Mouse (Mus musculus): ENCODE results near the gene Sec22a. TPM values are rescaled to one million over a fixed set of nuclear protein-coding genes. Genes with fewer than 3 reads are reported as not detected.
A peak's percentile ranks its signal among the peaks of the same experiment; 100 is the strongest.

The Sec22a gene
- polyA plus RNA-seq, 1 experiment from 2014 or later, result 12.6 TPM

DNA sequence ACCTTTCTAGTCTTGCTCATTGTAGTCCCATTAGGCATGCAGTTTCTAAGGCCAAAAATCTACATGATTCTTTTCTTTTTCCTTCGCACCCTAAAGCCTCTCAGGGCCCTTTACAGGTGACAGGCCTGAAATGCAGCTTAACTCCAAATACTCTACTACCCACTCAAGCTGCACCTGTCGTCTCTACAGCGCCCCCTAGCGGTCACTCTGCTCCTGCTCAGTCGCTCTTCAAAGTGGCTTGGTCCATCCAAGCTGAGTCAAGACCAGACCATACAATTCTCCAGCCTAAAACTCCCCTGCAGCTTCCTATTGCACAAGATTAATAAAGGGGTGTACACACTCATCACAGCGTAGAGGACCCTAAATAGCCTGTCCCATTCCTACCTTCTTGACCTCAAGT, 3.1 kb downstream of the Sec22a start:
- no peaks in the 10 kb centered on the region for H3K9me3 ChIP-seq (ENCODE audit: low read length)
- TF ChIP-seq CTCF (IDR thresholded peaks at IDR 0.05; ENCODE audit: low read depth) (peak; percentile 86), EP300 (IDR thresholded peaks at IDR 0.05; ENCODE audit: low read depth) (no peak)
- H3K27me3 ChIP-seq (ENCODE audit: insufficient read depth, low read length), result no peaks in the 10 kb centered on the region
- H3K4me2 ChIP-seq (ENCODE audit: low read depth, low read length), result no peak overlapping the region
- no peak overlapping the region for H3K27ac ChIP-seq (ENCODE audit: low read depth)
- H3K9ac ChIP-seq (replicated peaks), result no peak overlapping the region
- no peak overlapping the region for H3K4me3 ChIP-seq (ENCODE audit: low read depth, low read length)
- no peaks in the 10 kb centered on the region; the same call in 1 of the 2 replicates for H3K36me3 ChIP-seq (replicated peaks; ENCODE audit: insufficient read depth, low read length)
- no peak for ATAC-seq
- 29% methylated on average over 6 of the region's 6 CpGs for WGBS (ENCODE audit: insufficient replicate concordance)
- peaks cover 8% of the 10 kb centered on the region for H3K4me1 ChIP-seq (ENCODE audit: insufficient read depth)
- peak; percentile 80 for DNase-seq

- H3K36me3 ChIP-seq (replicated peaks; ENCODE audit: insufficient read depth, low read length), result peaks cover 5% of the 10 kb centered on the region; the same call in 1 of the 2 replicates
- no peak overlapping the region for H3K4me3 ChIP-seq (ENCODE audit: low read depth, low read length)
- TF ChIP-seq EP300 (IDR thresholded peaks at IDR 0.05; ENCODE audit: low read depth) (no peak), CTCF (IDR thresholded peaks at IDR 0.05; ENCODE audit: low read depth) (no peak)
- ATAC-seq, result no peak
- 62% methylated on average over 1 of the region's 1 CpGs for WGBS (ENCODE audit: insufficient replicate concordance)
- H3K9me3 ChIP-seq (ENCODE audit: low read length), result no peaks in the 10 kb centered on the region
- H3K4me2 ChIP-seq (ENCODE audit: low read depth, low read length), result no peak overlapping the region
- H3K4me1 ChIP-seq (ENCODE audit: insufficient read depth), result no peaks in the 10 kb centered on the region
- no peak overlapping the region for H3K27ac ChIP-seq (ENCODE audit: low read depth)
- H3K9ac ChIP-seq (replicated peaks), result no peak overlapping the region
- no peaks in the 10 kb centered on the region for H3K27me3 ChIP-seq (ENCODE audit: insufficient read depth, low read length)
- DNase-seq, result no peak
Measured at GRCm38 (mm10) chr16:35357449-35357848, 6.3 kb downstream of the Sec22a start.

DNA sequence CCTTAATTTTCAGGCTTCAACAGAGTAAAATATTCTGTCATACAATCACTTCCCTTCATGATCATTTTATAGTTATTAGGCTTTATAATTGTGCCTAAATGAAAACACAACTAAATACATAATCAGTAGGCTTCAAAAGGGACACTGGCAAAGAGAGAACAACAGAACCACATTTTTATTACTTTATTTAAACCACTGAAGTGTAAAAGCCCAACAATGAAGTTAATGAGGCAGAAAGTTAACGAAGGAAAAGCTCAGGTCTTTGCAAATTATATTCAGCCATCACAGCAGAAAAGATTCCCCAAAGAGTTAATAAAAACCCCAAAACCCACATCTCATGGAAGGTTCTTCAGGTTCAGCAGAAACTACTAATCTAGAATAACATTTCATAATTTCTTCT, 33.3 kb downstream of the Sec22a start:
- Histone ChIP-seq H3K4me2 (ENCODE audit: low read depth, low read length) (no peak overlapping the region), H3K27me3 (ENCODE audit: insufficient read depth, low read length) (no peaks in the 10 kb centered on the region), H3K9me3 (ENCODE audit: low read length) (no peaks in the 10 kb centered on the region), H3K27ac (ENCODE audit: low read depth) (no peak overlapping the region), H3K4me3 (ENCODE audit: low read depth, low read length) (no peak overlapping the region), H3K9ac (replicated peaks) (no peak overlapping the region), H3K36me3 (replicated peaks; ENCODE audit: insufficient read depth, low read length) (no peaks in the 10 kb centered on the region), H3K4me1 (ENCODE audit: insufficient read depth) (no peaks in the 10 kb centered on the region)
- DNase-seq (no peak), ATAC-seq (no peak)
- no peak for TF ChIP-seq CTCF (IDR thresholded peaks at IDR 0.05; ENCODE audit: low read depth)
- no peak for TF ChIP-seq EP300 (IDR thresholded peaks at IDR 0.05; ENCODE audit: low read depth)
- 82% methylated on average over 1 of the region's 1 CpGs for WGBS (ENCODE audit: insufficient replicate concordance)

DNA sequence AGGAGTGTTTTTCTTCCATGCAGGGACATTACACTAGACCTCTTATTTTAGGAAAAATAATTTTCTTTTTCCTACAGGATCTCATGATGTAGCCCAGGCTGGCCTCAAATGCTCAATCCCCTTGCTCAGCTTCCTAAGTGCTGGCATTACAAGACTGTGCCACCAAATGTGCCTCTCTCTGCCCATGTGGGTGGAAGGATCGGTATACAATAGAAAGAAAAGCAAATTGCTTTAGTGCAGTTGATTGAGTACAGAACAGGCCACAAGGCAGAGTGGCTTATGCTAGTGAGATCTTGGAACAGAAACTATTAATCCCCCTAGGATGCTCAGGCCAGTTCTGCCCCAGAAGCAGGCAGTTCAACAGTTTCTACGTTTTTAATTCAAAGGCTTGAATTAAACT, 43.9 kb downstream of the Sec22a start:
- Histone ChIP-seq H3K4me3 (ENCODE audit: low read depth, low read length) (no peak overlapping the region), H3K9me3 (ENCODE audit: low read length) (no peaks in the 10 kb centered on the region), H3K27ac (ENCODE audit: low read depth) (no peak overlapping the region), H3K4me2 (ENCODE audit: low read depth, low read length) (no peak overlapping the region), H3K9ac (replicated peaks) (no peak overlapping the region), H3K36me3 (replicated peaks; ENCODE audit: insufficient read depth, low read length) (no peaks in the 10 kb centered on the region), H3K4me1 (ENCODE audit: insufficient read depth) (no peaks in the 10 kb centered on the region), H3K27me3 (ENCODE audit: insufficient read depth, low read length) (no peaks in the 10 kb centered on the region)
- 85% methylated on average over 2 of the region's 2 CpGs for WGBS (ENCODE audit: insufficient replicate concordance)
- ATAC-seq, result no peak
- DNase-seq, result no peak
- TF ChIP-seq CTCF (IDR thresholded peaks at IDR 0.05; ENCODE audit: low read depth) (no peak), EP300 (IDR thresholded peaks at IDR 0.05; ENCODE audit: low read depth) (no peak)

GRCm38 (mm10) chr16:35319335-35319734, 44.4 kb downstream of the Sec22a start:
- no peaks in the 10 kb centered on the region for H3K9me3 ChIP-seq (ENCODE audit: low read length)
- WGBS (ENCODE audit: insufficient replicate concordance), result 61% methylated on average over 4 of the region's 4 CpGs
- no peaks in the 10 kb centered on the region for H3K36me3 ChIP-seq (replicated peaks; ENCODE audit: insufficient read depth, low read length)
- no peak overlapping the region for H3K27ac ChIP-seq (ENCODE audit: low read depth)
- H3K4me2 ChIP-seq (ENCODE audit: low read depth, low read length), result no peak overlapping the region
- DNase-seq, result no peak
- TF ChIP-seq EP300 (IDR thresholded peaks at IDR 0.05; ENCODE audit: low read depth) (no peak), CTCF (IDR thresholded peaks at IDR 0.05; ENCODE audit: low read depth) (peak; percentile 60)
- H3K9ac ChIP-seq (replicated peaks), result no peak overlapping the region
- H3K27me3 ChIP-seq (ENCODE audit: insufficient read depth, low read length), result no peaks in the 10 kb centered on the region
- H3K4me3 ChIP-seq (ENCODE audit: low read depth, low read length), result no peak overlapping the region
- ATAC-seq, result no peak
- no peaks in the 10 kb centered on the region for H3K4me1 ChIP-seq (ENCODE audit: insufficient read depth)

GRCm38 (mm10) chr16:35318397-35318796, 45.3 kb downstream of the Sec22a start:
- 57% methylated on average over 6 of the region's 6 CpGs for whole genome bisulfite sequencing (ENCODE audit: insufficient replicate concordance)
- Histone ChIP-seq H3K4me1 (ENCODE audit: insufficient read depth) (no peaks in the 10 kb centered on the region), H3K4me3 (ENCODE audit: low read depth, low read length) (no peak overlapping the region), H3K4me2 (ENCODE audit: low read depth, low read length) (no peak overlapping the region), H3K9ac (replicated peaks) (no peak overlapping the region), H3K27me3 (ENCODE audit: insufficient read depth, low read length) (no peaks in the 10 kb centered on the region), H3K9me3 (ENCODE audit: low read length) (no peaks in the 10 kb centered on the region), H3K36me3 (replicated peaks; ENCODE audit: insufficient read depth, low read length) (peaks cover 3% of the 10 kb centered on the region; the same call in 1 of the 2 replicates), H3K27ac (ENCODE audit: low read depth) (no peak overlapping the region)
- ATAC-seq (no peak), DNase-seq (no peak)
- TF ChIP-seq CTCF (IDR thresholded peaks at IDR 0.05; ENCODE audit: low read depth) (no peak), EP300 (IDR thresholded peaks at IDR 0.05; ENCODE audit: low read depth) (no peak)

GRCm38 (mm10) chr16:35317460-35317859, 46.3 kb downstream of the Sec22a start:
- ATAC-seq (no peak), DNase-seq (no peak)
- Histone ChIP-seq H3K9ac (replicated peaks) (no peak overlapping the region), H3K36me3 (replicated peaks; ENCODE audit: insufficient read depth, low read length) (peaks cover 3% of the 10 kb centered on the region; the same call in 1 of the 2 replicates), H3K4me1 (ENCODE audit: insufficient read depth) (no peaks in the 10 kb centered on the region), H3K4me2 (ENCODE audit: low read depth, low read length) (no peak overlapping the region), H3K27ac (ENCODE audit: low read depth) (no peak overlapping the region), H3K4me3 (ENCODE audit: low read depth, low read length) (no peak overlapping the region), H3K9me3 (ENCODE audit: low read length) (no peaks in the 10 kb centered on the region), H3K27me3 (ENCODE audit: insufficient read depth, low read length) (no peaks in the 10 kb centered on the region)
- TF ChIP-seq CTCF (IDR thresholded peaks at IDR 0.05; ENCODE audit: low read depth) (no peak), EP300 (IDR thresholded peaks at IDR 0.05; ENCODE audit: low read depth) (no peak)
- WGBS (ENCODE audit: insufficient replicate concordance), result 74% methylated on average over 5 of the region's 5 CpGs

Measured in liver, postnatal 0 days (tissue).